Mouse (Mus musculus) heart, postnatal 0 days (tissue): ENCODE measurements around the gene Chad.

ENCODE experiments used
- CTCF ChIP-seq: IDR thresholded peaks from 2 replicates; pipeline ENCODE4 v1.5.1; 2016; ENCODE audit warnings: antibody characterized with exemption, control low read depth, low read depth
- EP300 ChIP-seq: IDR thresholded peaks from 2 replicates; pipeline ENCODE4 v1.6.1; 2016; ENCODE audit warnings: antibody characterized with exemption, low read depth

DNA sequence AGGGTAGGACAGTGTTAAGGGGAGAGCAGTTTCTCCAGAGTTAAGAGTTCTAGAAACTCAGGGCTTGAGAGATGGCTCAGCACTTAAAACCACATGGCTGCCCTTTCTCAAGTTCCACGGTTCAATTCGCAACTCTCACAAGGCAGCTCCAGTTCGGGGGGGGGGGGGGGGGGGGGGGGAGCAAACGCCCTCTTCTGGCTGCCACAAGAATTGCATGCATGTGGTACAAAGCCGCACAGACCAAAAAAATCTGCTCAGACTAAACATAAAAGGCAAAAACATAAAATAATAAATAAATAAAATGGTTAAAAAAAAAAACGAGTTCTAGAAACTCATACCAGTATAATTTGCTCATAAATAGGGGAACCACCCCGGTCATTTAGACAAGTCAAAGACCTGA is 9.7 kb downstream of the Chad start:
- TF ChIP-seq CTCF (no peak), EP300 (no peak)
